Mouse (Mus musculus): Measurements from ENCODE around the gene Bcl2.

Gene Bcl2

GRCm38 (mm10) chr1:106711356-106712125 lies 2.5 kb downstream of the Bcl2 start:
- DNase-seq, result no peak

DNA sequence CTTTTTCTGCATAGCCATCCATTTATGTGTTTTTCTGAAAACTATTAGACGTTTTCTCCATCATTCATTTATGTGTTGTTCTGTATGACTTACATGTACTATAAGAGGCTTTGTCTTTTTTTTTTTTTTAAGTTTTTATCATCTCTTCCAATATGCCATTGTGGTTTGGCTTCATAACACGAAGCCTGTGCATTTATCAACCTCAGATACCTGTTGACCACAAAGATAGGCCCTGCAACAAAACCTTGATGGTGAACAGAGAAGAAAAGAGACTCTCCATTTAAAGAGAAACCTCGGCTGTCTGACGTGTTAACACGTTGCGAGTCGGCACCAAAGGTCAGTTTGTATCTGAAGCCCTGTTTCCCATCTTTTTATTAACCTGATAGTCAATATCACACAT lies 3.9 kb downstream of the Bcl2 start:
- DNase-seq, result no peak

- no peak for DNase-seq
Measured at GRCm38 (mm10) chr1:106707036-106707880, 6.8 kb downstream of the Bcl2 start.

DNA sequence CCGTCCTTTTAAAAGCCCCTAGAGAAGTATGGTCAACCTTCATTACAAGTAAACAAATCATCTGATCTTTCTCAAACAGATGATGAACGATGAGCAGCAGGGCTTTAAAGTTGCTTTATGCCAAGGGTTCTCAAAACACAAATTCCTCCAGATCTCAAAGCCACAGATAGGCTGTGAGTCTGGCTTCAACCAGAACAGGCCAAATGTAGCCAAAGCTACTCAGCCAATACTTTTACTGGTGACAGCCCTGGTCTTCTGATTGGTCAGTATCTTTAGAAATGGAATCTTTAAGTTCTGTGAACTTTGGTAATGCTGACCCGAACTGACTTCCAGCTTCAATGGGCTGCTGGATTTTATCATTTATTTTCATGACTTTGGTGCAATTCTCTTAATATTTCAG lies 10.9 kb downstream of the Bcl2 start:
- DNase-seq, result no peak

GRCm38 (mm10) chr1:106702471-106703175 lies 11.5 kb downstream of the Bcl2 start:
- no peak for DNase-seq

GRCm38 (mm10) chr1:106700520-106701114 lies 13.5 kb downstream of the Bcl2 start:
- DNase-seq, result no peak

DNA sequence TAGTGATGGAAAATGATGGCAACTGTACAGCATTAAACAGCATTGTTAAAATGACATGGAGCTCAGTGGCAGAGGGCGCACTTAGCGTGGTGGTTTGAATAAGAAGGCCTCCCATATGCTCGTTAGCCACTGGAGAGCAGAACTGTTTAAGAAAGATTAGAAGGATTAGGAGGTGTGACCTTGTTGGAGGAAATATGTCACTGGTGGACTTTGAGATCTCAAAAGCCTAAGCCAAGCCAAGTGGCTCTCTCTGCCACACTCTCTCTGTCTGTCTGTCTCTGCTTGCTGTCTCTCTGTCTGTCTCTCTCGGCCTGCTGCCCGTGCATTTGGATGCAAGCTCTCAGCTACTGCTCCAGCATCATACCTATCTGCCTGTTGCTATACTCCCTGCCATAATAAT lies 17.6 kb downstream of the Bcl2 start:
- no peak for DNase-seq

GRCm38 (mm10) chr1:106695649-106696048 lies 18.4 kb downstream of the Bcl2 start:
- DNase-seq, result no peak

GRCm38 (mm10) chr1:106694316-106694715 lies 19.8 kb downstream of the Bcl2 start:
- DNase-seq, result no peak

GRCm38 (mm10) chr1:106692599-106692998 lies 21.5 kb downstream of the Bcl2 start:
- DNase-seq, result no peak

GRCm38 (mm10) chr1:106690887-106691286 lies 23.2 kb downstream of the Bcl2 start:
- DNase-seq, result no peak

DNA sequence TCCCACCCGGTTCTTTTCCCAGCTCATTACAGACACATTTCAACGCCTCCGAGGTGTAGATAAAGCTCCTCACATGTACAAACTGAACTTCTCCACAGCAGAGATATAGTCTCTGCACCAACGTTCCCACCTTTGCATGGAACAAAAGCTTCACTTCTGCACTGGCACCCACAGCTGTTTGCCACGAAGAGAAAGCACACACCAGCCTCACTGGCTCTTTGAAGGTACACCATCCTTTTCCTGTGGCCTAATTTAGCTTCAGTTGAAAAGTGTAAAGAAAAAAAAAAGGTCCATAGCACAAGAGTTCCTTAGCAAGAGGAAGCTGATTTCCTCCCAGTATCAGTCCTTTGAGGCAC lies 25.9 kb downstream of the Bcl2 start:
- DNase-seq, result peak; percentile 66

GRCm38 (mm10) chr1:106687435-106688160 lies 26.5 kb downstream of the Bcl2 start:
- peak; percentile 55 for DNase-seq

- no peak for DNase-seq
Measured at GRCm38 (mm10) chr1:106685702-106686101, 28.4 kb downstream of the Bcl2 start.

- DNase-seq, result no peak
Measured at GRCm38 (mm10) chr1:106684546-106684945, 29.5 kb downstream of the Bcl2 start.

DNA sequence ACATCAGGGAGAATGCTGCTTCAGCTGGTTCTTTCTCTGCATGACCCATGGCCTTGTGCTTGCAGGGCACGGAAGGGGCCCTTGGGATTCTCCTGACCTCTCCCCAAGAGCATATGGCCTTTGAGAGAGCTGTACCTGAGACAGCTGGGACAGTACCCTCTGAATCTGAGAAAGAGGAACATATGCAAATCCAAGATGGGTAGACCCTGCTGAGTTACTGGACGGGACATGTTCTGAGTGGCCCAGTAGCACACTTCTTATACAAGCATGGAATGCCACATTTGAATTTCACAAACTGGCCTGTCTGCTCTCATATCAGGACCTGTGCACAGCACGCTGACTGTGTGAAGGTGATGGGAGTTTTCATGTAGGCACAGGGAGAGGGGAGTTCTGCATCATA lies 31.2 kb downstream of the Bcl2 start:
- DNase-seq, result no peak

GRCm38 (mm10) chr1:106679800-106680515 lies 34.1 kb downstream of the Bcl2 start:
- DNase-seq, result no peak

- DNase-seq, result no peak
Measured at GRCm38 (mm10) chr1:106678060-106678478, 36.0 kb downstream of the Bcl2 start.

- DNase-seq, result no peak
Measured at GRCm38 (mm10) chr1:106666140-106667088, 47.7 kb downstream of the Bcl2 start.

GRCm38 (mm10) chr1:106664978-106665377 lies 49.1 kb downstream of the Bcl2 start:
- DNase-seq, result no peak

DNA sequence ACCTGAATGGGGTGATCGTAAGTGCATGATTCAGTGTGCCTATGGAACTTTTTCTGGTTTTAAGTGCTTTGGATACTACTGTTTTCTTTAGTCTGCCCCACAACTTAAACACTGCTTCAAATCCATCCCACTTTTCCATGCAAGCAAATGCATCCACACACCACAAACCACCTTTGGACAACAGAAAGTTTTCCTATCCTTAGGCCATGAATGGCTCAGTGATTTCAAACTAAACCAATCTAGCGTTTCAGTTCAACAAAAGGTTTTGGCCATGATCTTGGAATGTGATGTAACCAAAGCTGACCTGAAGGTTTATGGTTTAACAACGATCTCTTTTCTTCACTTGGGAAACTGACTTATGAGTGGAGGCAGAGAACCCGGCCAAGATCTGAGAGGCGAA lies 51.6 kb downstream of the Bcl2 start:
- no peak for DNase-seq

All from thymus, postnatal 25 days (tissue).